In genomic region chr7:19265147-19265546, GRCm38 (mm10) we compare ENCODE assay signal across 12 mouse cellular contexts. TPM values are rescaled to one million over a fixed set of nuclear protein-coding genes. Genes with fewer than 3 reads are reported as not detected.
DNase-seq lines count a peak whose midpoint lies in the region; ATAC-seq and TF ChIP-seq lines count a peak whose summit lies in the region.
"Had no signal": no experiment of that assay in that cellular context is flagged by ENCODE, and none has a peak within 500 bp of the region (broad histone marks: within the 10 kb centered on the region; RNA-seq: fewer than 3 reads in every experiment).

No protein-coding gene starts in this region.

- no peaks in the 10 kb centered on the region for H3K9me3 ChIP-seq in midbrain, embryonic 16.5 days (replicated peaks; ENCODE audit: control insufficient read depth, low read length, poor library complexity, severe bottlenecking)
- no peaks in the 10 kb centered on the region for H3K9me3 ChIP-seq in midbrain, postnatal 0 days (ENCODE audit: low read length)
- no peaks in the 10 kb centered on the region for H3K9me3 ChIP-seq in heart, postnatal 0 days (replicated peaks; ENCODE audit: control insufficient read depth, low read length)
- H3K9me3 ChIP-seq in stomach, embryonic 15.5 days, result no peaks in the 10 kb centered on the region
- H3K9me3 ChIP-seq: limb, embryonic 13.5 days; midbrain, embryonic 13.5 days had no signal

- peaks cover 10% of the 10 kb centered on the region for H3K4me1 ChIP-seq in midbrain, embryonic 16.5 days (ENCODE audit: control insufficient read depth, insufficient read depth, low read length)
- peaks cover 3% of the 10 kb centered on the region; the same call in 1 of the 2 replicates for H3K4me1 ChIP-seq in midbrain, postnatal 0 days (ENCODE audit: insufficient read depth, low read length)
- peaks cover 36% of the 10 kb centered on the region for H3K4me1 ChIP-seq in heart, postnatal 0 days (ENCODE audit: control insufficient read depth, insufficient read depth)
- peaks cover 34% of the 10 kb centered on the region for H3K4me1 ChIP-seq in stomach, embryonic 15.5 days

- H3K4me3 ChIP-seq in midbrain, embryonic 16.5 days (ENCODE audit: low read depth, low read length), result no peak overlapping the region
- H3K4me3 ChIP-seq in midbrain, postnatal 0 days (ENCODE audit: low read depth, low read length), result no peak overlapping the region
- no peak overlapping the region for H3K4me3 ChIP-seq in heart, postnatal 0 days (ENCODE audit: low read depth, low read length)
- no peak overlapping the region for H3K4me3 ChIP-seq in stomach, embryonic 15.5 days (replicated peaks)
- H3K4me3 ChIP-seq: limb, embryonic 13.5 days; midbrain, embryonic 13.5 days had no signal

- no peak for TF ChIP-seq CTCF in midbrain, postnatal 0 days (IDR thresholded peaks at IDR 0.05)
- TF ChIP-seq CTCF in heart, postnatal 0 days (IDR thresholded peaks at IDR 0.05; ENCODE audit: low read depth), result no peak

- peak; percentile 23 for DNase-seq in adrenal gland, adult 2 months
- DNase-seq in adrenal gland, adult 8-10 months, result no peak
- no peak for DNase-seq in midbrain, postnatal 0 days (ENCODE audit: low spot score)
- no peak for DNase-seq in heart, postnatal 0 days (ENCODE audit: low spot score)
- no peak for DNase-seq in thymus, postnatal 10 days (ENCODE audit: low spot score in 2 of 2)
- DNase-seq in left cerebral cortex, adult 8-10 months (ENCODE audit: low spot score in 2 of 2), result no peak
- DNase-seq: right cerebral cortex, adult 18-20 months had no signal

- TF ChIP-seq EP300 in heart, postnatal 0 days (IDR thresholded peaks at IDR 0.05; ENCODE audit: low read depth), result no peak

- 0 out of 2 replicates have a peak overlapping the region, but pooled peaks have one; percentile 8 for H3K9ac ChIP-seq in midbrain, embryonic 16.5 days (ENCODE audit: low read depth, low read length)
- no peak overlapping the region for H3K9ac ChIP-seq in midbrain, postnatal 0 days (replicated peaks; ENCODE audit: low read length, poor library complexity, severe bottlenecking)
- H3K9ac ChIP-seq in heart, postnatal 0 days (replicated peaks; ENCODE audit: low read depth, low read length), result no peak overlapping the region
- H3K9ac ChIP-seq in stomach, embryonic 15.5 days, result no peak overlapping the region
- H3K9ac ChIP-seq: limb, embryonic 13.5 days; midbrain, embryonic 13.5 days had no signal

- H3K4me2 ChIP-seq in midbrain, embryonic 16.5 days (ENCODE audit: low read length), result no peak overlapping the region
- H3K4me2 ChIP-seq in midbrain, postnatal 0 days (ENCODE audit: low read depth, low read length, poor library complexity, severe bottlenecking), result no peak overlapping the region
- H3K4me2 ChIP-seq in heart, postnatal 0 days (ENCODE audit: low read depth, low read length), result no peak overlapping the region
- H3K4me2 ChIP-seq in stomach, embryonic 15.5 days, result no peak overlapping the region
- H3K4me2 ChIP-seq: limb, embryonic 13.5 days; midbrain, embryonic 13.5 days had no signal

- H3K27ac ChIP-seq in midbrain, embryonic 16.5 days (ENCODE audit: low read length), result no peak overlapping the region
- no peak overlapping the region for H3K27ac ChIP-seq in midbrain, postnatal 0 days (ENCODE audit: low read depth, low read length)
- H3K27ac ChIP-seq in heart, postnatal 0 days (ENCODE audit: low read depth), result peak overlapping the region; percentile 21; the same call in 1 of the 2 replicates
- H3K27ac ChIP-seq in stomach, embryonic 15.5 days, result 0 out of 2 replicates have a peak overlapping the region, but pooled peaks have one; percentile 72
- H3K27ac ChIP-seq: kidney, postnatal 0 days; limb, embryonic 13.5 days; midbrain, embryonic 13.5 days had no signal

- no peaks in the 10 kb centered on the region for H3K27me3 ChIP-seq in midbrain, embryonic 16.5 days (ENCODE audit: control insufficient read depth, insufficient read depth, low read depth, low read length)
- H3K27me3 ChIP-seq in midbrain, postnatal 0 days (ENCODE audit: insufficient read depth, low read length), result no peaks in the 10 kb centered on the region
- no peaks in the 10 kb centered on the region for H3K27me3 ChIP-seq in heart, postnatal 0 days (ENCODE audit: control insufficient read depth, insufficient read depth, low read length)
- H3K27me3 ChIP-seq in stomach, embryonic 15.5 days (replicated peaks), result no peaks in the 10 kb centered on the region
- H3K27me3 ChIP-seq: limb, embryonic 13.5 days; midbrain, embryonic 13.5 days had no signal

- peaks cover 19% of the 10 kb centered on the region for H3K36me3 ChIP-seq in midbrain, embryonic 16.5 days (ENCODE audit: control insufficient read depth, insufficient read depth, low read length)
- peaks cover 32% of the 10 kb centered on the region for H3K36me3 ChIP-seq in midbrain, postnatal 0 days (ENCODE audit: insufficient read depth, low read length)
- peaks cover 55% of the 10 kb centered on the region for H3K36me3 ChIP-seq in heart, postnatal 0 days (replicated peaks; ENCODE audit: control insufficient read depth, insufficient read depth, low read length)
- H3K36me3 ChIP-seq in stomach, embryonic 15.5 days, result peaks cover 36% of the 10 kb centered on the region

- WGBS in midbrain, embryonic 16.5 days, result 92% methylated on average over 7 of the region's 7 CpGs
- 83% methylated on average over 7 of the region's 7 CpGs for WGBS in midbrain, postnatal 0 days
- WGBS in heart, postnatal 0 days, result 28% methylated on average over 7 of the region's 7 CpGs
- WGBS in stomach, embryonic 15.5 days, result 53% methylated on average over 7 of the region's 7 CpGs

- ATAC-seq in midbrain, embryonic 16.5 days, result no peak
- no peak for ATAC-seq in midbrain, postnatal 0 days (ENCODE audit: low FRiP score)
- no peak for ATAC-seq in heart, postnatal 0 days (ENCODE audit: insufficient read depth, low read depth)
- ATAC-seq in stomach, embryonic 15.5 days (ENCODE audit: insufficient read depth, low FRiP score, low read depth), result peak; percentile 28; the same call in 1 of the 2 replicates
- ATAC-seq: midbrain, embryonic 13.5 days had no signal

RNA-seq across cellular contexts. Expression of gene Vasp, which starts 6.5 kb away (rescaled TPM):
- 10 to 100 TPM; 45.8 to 55.8 TPM for total RNA-seq in adrenal gland, adult 2 months (2021)
- polyA plus RNA-seq in adrenal gland, adult 2 months (2012; rRNA removed), result 136 and 143 TPM in 2 replicates
- total RNA-seq in adrenal gland, adult 8-10 months (2022), result 10 to 100 TPM; 44.8 to 70.6 (median 59.1) TPM
- 35.5 and 40.9 TPM in 2 replicates for polyA plus RNA-seq in midbrain, embryonic 16.5 days (2015; fragmentation: Nextera tagmentation; extraction: Ambion mirVana)
- 50.9 and 56.9 TPM in 2 replicates for total RNA-seq in midbrain, postnatal 0 days (2014; rRNA removed)
- polyA plus RNA-seq in midbrain, postnatal 0 days (2015; fragmentation: Nextera tagmentation; extraction: Ambion mirVana), result 31.4 and 32.3 TPM in 2 replicates
- 115 and 127 TPM in 2 replicates for total RNA-seq in heart, postnatal 0 days (2014; rRNA removed; ENCODE audit: low replicate concordance)
- 67.7 and 72.2 TPM in 2 replicates for polyA plus RNA-seq in heart, postnatal 0 days (2015; fragmentation: Nextera tagmentation; extraction: Ambion mirVana)
- polyA plus RNA-seq in stomach, embryonic 15.5 days (2015; fragmentation: Nextera tagmentation; extraction: Ambion mirVana), result 106 and 111 TPM in 2 replicates
- total RNA-seq in left cerebral cortex, adult 8-10 months (2022), result 10 to 100 TPM; 13.6 to 16.9 (median 15.6) TPM

RNA-seq across cellular contexts. Expression of gene Ppm1n, which starts 14.7 kb away (rescaled TPM):
- not detected for total RNA-seq in adrenal gland, adult 2 months (2021)
- 0.09 and 0.68 TPM in 2 replicates for polyA plus RNA-seq in adrenal gland, adult 2 months (2012; rRNA removed)
- total RNA-seq in adrenal gland, adult 8-10 months (2022), result not detected
- 1.5 and 1.6 TPM in 2 replicates for polyA plus RNA-seq in midbrain, embryonic 16.5 days (2015; fragmentation: Nextera tagmentation; extraction: Ambion mirVana)
- total RNA-seq in midbrain, postnatal 0 days (2014; rRNA removed), result 1.8 and 2.2 TPM in 2 replicates
- 1.2 and 1.4 TPM in 2 replicates for polyA plus RNA-seq in midbrain, postnatal 0 days (2015; fragmentation: Nextera tagmentation; extraction: Ambion mirVana)
- total RNA-seq in heart, postnatal 0 days (2014; rRNA removed; ENCODE audit: low replicate concordance), result not detected in 2 replicates
- polyA plus RNA-seq in heart, postnatal 0 days (2015; fragmentation: Nextera tagmentation; extraction: Ambion mirVana), result 0.47 and 0.56 TPM in 2 replicates
- 0.21 and 0.33 TPM in 2 replicates for polyA plus RNA-seq in stomach, embryonic 15.5 days (2015; fragmentation: Nextera tagmentation; extraction: Ambion mirVana)
- total RNA-seq in left cerebral cortex, adult 8-10 months (2022), result under 1 TPM in 1 of 4 experiments, not detected in 3; 0.68 TPM
- polyA plus RNA-seq: limb, embryonic 13.5 days had no signal

RNA-seq across cellular contexts. Expression of gene Rtn2, which starts 17.3 kb away (rescaled TPM):
- total RNA-seq in adrenal gland, adult 2 months (2021), result 1 to 10 TPM; 4.2 to 7.4 TPM
- polyA plus RNA-seq in adrenal gland, adult 2 months (2012; rRNA removed), result 14.6 and 19.4 TPM in 2 replicates
- total RNA-seq in adrenal gland, adult 8-10 months (2022), result 10 to 100 TPM in 1 of 4 experiments, 1 to 10 TPM in 3; 3.8 to 15.0 (median 6.8) TPM
- 111 and 114 TPM in 2 replicates for polyA plus RNA-seq in midbrain, embryonic 16.5 days (2015; fragmentation: Nextera tagmentation; extraction: Ambion mirVana)
- total RNA-seq in midbrain, postnatal 0 days (2014; rRNA removed), result 160 and 172 TPM in 2 replicates
- polyA plus RNA-seq in midbrain, postnatal 0 days (2015; fragmentation: Nextera tagmentation; extraction: Ambion mirVana), result 104 and 107 TPM in 2 replicates
- 80.7 and 108 TPM in 2 replicates for total RNA-seq in heart, postnatal 0 days (2014; rRNA removed; ENCODE audit: low replicate concordance)
- polyA plus RNA-seq in heart, postnatal 0 days (2015; fragmentation: Nextera tagmentation; extraction: Ambion mirVana), result 51.7 and 53.6 TPM in 2 replicates
- polyA plus RNA-seq in stomach, embryonic 15.5 days (2015; fragmentation: Nextera tagmentation; extraction: Ambion mirVana), result 10.6 and 13.9 TPM in 2 replicates
- total RNA-seq in left cerebral cortex, adult 8-10 months (2022), result 100 to 1,000 TPM; 108 to 133 (median 114) TPM

RNA-seq across cellular contexts. Expression of gene Opa3, which starts 37.0 kb away (rescaled TPM):
- total RNA-seq in adrenal gland, adult 2 months (2021), result 10 to 100 TPM; 31.2 to 43.5 TPM
- 30.2 and 32.3 TPM in 2 replicates for polyA plus RNA-seq in adrenal gland, adult 2 months (2012; rRNA removed)
- total RNA-seq in adrenal gland, adult 8-10 months (2022), result 10 to 100 TPM; 32.4 to 41.5 (median 33.7) TPM
- 33.8 and 36.5 TPM in 2 replicates for polyA plus RNA-seq in midbrain, embryonic 16.5 days (2015; fragmentation: Nextera tagmentation; extraction: Ambion mirVana)
- total RNA-seq in midbrain, postnatal 0 days (2014; rRNA removed), result 34.8 and 40.1 TPM in 2 replicates
- 33.4 and 33.9 TPM in 2 replicates for polyA plus RNA-seq in midbrain, postnatal 0 days (2015; fragmentation: Nextera tagmentation; extraction: Ambion mirVana)
- total RNA-seq in heart, postnatal 0 days (2014; rRNA removed; ENCODE audit: low replicate concordance), result 52.9 and 56.4 TPM in 2 replicates
- polyA plus RNA-seq in heart, postnatal 0 days (2015; fragmentation: Nextera tagmentation; extraction: Ambion mirVana), result 37.6 and 40.5 TPM in 2 replicates
- 32.3 and 34.5 TPM in 2 replicates for polyA plus RNA-seq in stomach, embryonic 15.5 days (2015; fragmentation: Nextera tagmentation; extraction: Ambion mirVana)
- 10 to 100 TPM; 40.2 to 46.7 (median 43.1) TPM for total RNA-seq in left cerebral cortex, adult 8-10 months (2022)

RNA-seq across cellular contexts. Expression of gene Fosb, which starts 44.7 kb away (rescaled TPM):
- 10 to 100 TPM in 1 of 2 experiments, 1 to 10 TPM in 1; 5.8 to 34.5 TPM for total RNA-seq in adrenal gland, adult 2 months (2021)
- 2.6 and 3.2 TPM in 2 replicates for polyA plus RNA-seq in adrenal gland, adult 2 months (2012; rRNA removed)
- 1 to 10 TPM; 1.6 to 9.4 (median 5.6) TPM for total RNA-seq in adrenal gland, adult 8-10 months (2022)
- 0.06 TPM in 2 replicates for polyA plus RNA-seq in midbrain, embryonic 16.5 days (2015; fragmentation: Nextera tagmentation; extraction: Ambion mirVana)
- 0.38 and 0.66 TPM in 2 replicates for total RNA-seq in midbrain, postnatal 0 days (2014; rRNA removed)
- 0.10 and 0.11 TPM in 2 replicates for polyA plus RNA-seq in midbrain, postnatal 0 days (2015; fragmentation: Nextera tagmentation; extraction: Ambion mirVana)
- 0.39 and 0.80 TPM in 2 replicates for total RNA-seq in heart, postnatal 0 days (2014; rRNA removed; ENCODE audit: low replicate concordance)
- polyA plus RNA-seq in heart, postnatal 0 days (2015; fragmentation: Nextera tagmentation; extraction: Ambion mirVana), result 0.05 and 0.10 TPM in 2 replicates
- 0.12 and 0.17 TPM in 2 replicates for polyA plus RNA-seq in stomach, embryonic 15.5 days (2015; fragmentation: Nextera tagmentation; extraction: Ambion mirVana)
- total RNA-seq in left cerebral cortex, adult 8-10 months (2022), result 10 to 100 TPM; 11.1 to 15.1 (median 13.8) TPM
- polyA plus RNA-seq: midbrain, embryonic 13.5 days had no signal

Comparison
In these comparisons a context has a peak if more than half of its experiments do, and no peak if none do; other contexts are left out.
1. H3K27ac ChIP-seq: peak in heart, postnatal 0 days (single experiment) and stomach, embryonic 15.5 days (single experiment); none in midbrain, embryonic 16.5 days (single experiment) and midbrain, postnatal 0 days (single experiment).